ENCODE assay signal across 15 mouse cellular contexts in genomic region chr6:137440559-137441486, GRCm38 (mm10).
DNase-seq lines count a peak whose midpoint lies in the region; ATAC-seq lines count a peak whose summit lies in the region.
"Had no signal": no experiment of that assay in that cellular context is flagged by ENCODE, and none has a peak within 500 bp of the region (broad histone marks: within the 10 kb centered on the region; RNA-seq: fewer than 3 reads in every experiment).

No protein-coding gene starts in this region.

- H3K4me1 ChIP-seq in heart, embryonic 11.5 days (ENCODE audit: control insufficient read depth, insufficient read depth, low read length): no peaks in the 10 kb centered on the region
- H3K4me1 ChIP-seq in stomach, embryonic 16.5 days (ENCODE audit: control insufficient read depth, insufficient read depth, low read length): no peaks in the 10 kb centered on the region

- no peaks in the 10 kb centered on the region for H3K27me3 ChIP-seq in heart, embryonic 11.5 days (ENCODE audit: control insufficient read depth, insufficient read depth, low read length)
- H3K27me3 ChIP-seq in stomach, embryonic 16.5 days (ENCODE audit: control insufficient read depth, insufficient read depth, low read length): no peaks in the 10 kb centered on the region

- intact Hi-C loops in heart, postnatal 25 days (cut with DNase I): no loop called here
- intact Hi-C loops in left cerebral cortex, postnatal 14 days (cut with DNase I): no loop called here
- intact Hi-C loops in left cerebral cortex, postnatal 10 days (cut with DNase I): no loop called here

- H3K4me3 ChIP-seq in heart, embryonic 11.5 days (ENCODE audit: low read depth, low read length): no peak overlapping the region
- no peak overlapping the region for H3K4me3 ChIP-seq in stomach, embryonic 16.5 days (replicated peaks; ENCODE audit: low read length)
- H3K4me3 ChIP-seq: hindbrain, embryonic 10.5 days had no signal

- no peak overlapping the region for H3K4me2 ChIP-seq in heart, embryonic 11.5 days
- H3K4me2 ChIP-seq in stomach, embryonic 16.5 days (ENCODE audit: low read depth, low read length): no peak overlapping the region

- 60% methylated on average over 19 of the region's 19 CpGs for WGBS in heart, embryonic 11.5 days (ENCODE audit: insufficient replicate concordance)
- WGBS in stomach, embryonic 16.5 days: 52% methylated on average over 19 of the region's 19 CpGs

- no peaks in the 10 kb centered on the region for H3K36me3 ChIP-seq in heart, embryonic 11.5 days (ENCODE audit: control insufficient read depth, insufficient read depth, low read length)
- H3K36me3 ChIP-seq in stomach, embryonic 16.5 days (ENCODE audit: control insufficient read depth, insufficient read depth, low read length): no peaks in the 10 kb centered on the region

- no peak overlapping the region for H3K27ac ChIP-seq in heart, embryonic 11.5 days (ENCODE audit: low read depth, low read length)
- no peak overlapping the region for H3K27ac ChIP-seq in stomach, embryonic 16.5 days (ENCODE audit: low read length)
- H3K27ac ChIP-seq: hindbrain, embryonic 10.5 days had no signal

- no peak overlapping the region for H3K9ac ChIP-seq in heart, embryonic 11.5 days (ENCODE audit: low read depth, low read length)
- no peak overlapping the region for H3K9ac ChIP-seq in stomach, embryonic 16.5 days (ENCODE audit: low read length)

- no peak for DNase-seq in heart, postnatal 25 days (ENCODE audit: low spot score)
- peak; percentile 31 to 36 for DNase-seq in left cerebral cortex, postnatal 14 days (ENCODE audit: low spot score in 2 of 2)
- no peak for DNase-seq in left cerebral cortex, postnatal 10 days (ENCODE audit: extremely low spot score in 1 of 2, low spot score in 2 of 2)
- DNase-seq in brain, adult 2 months (ENCODE audit: low read depth, low spot score): peak; percentile 71
- DNase-seq in adrenal gland, postnatal 4 days (ENCODE audit: low spot score in 2 of 2): no peak
- DNase-seq: adrenal gland, postnatal 14 days; cerebellum, adult 8-10 months; kidney, postnatal 14 days; lung, postnatal 10 days; midbrain, embryonic 14.5 days; thymus, postnatal 36 days had no signal

- ATAC-seq in heart, embryonic 11.5 days (replicated peaks; ENCODE audit: insufficient number of reproducible peaks, low FRiP score, low TSS enrichment): 0 out of 2 replicates have a peak, but pooled peaks have one; percentile 39
- peak; percentile 59; the same call in 1 of the 2 replicates for ATAC-seq in stomach, embryonic 16.5 days (ENCODE audit: insufficient read depth, low FRiP score)
- ATAC-seq: activated CD4-positive, CD25-positive, alpha-beta regulatory T cell, adult 4 months had no signal

- no peaks in the 10 kb centered on the region for H3K9me3 ChIP-seq in heart, embryonic 11.5 days (replicated peaks; ENCODE audit: control insufficient read depth, low read length)
- no peaks in the 10 kb centered on the region for H3K9me3 ChIP-seq in stomach, embryonic 16.5 days (replicated peaks; ENCODE audit: control insufficient read depth, low read length)
- H3K9me3 ChIP-seq: hindbrain, embryonic 10.5 days had no signal

Comparison
In these comparisons a context has a peak if more than half of its experiments do, and no peak if none do; other contexts are left out.
1. DNase-seq: peak in left cerebral cortex, postnatal 14 days (2 of 2) and brain, adult 2 months (single experiment); none in heart, postnatal 25 days (single experiment), left cerebral cortex, postnatal 10 days (0 of 2) and adrenal gland, postnatal 4 days (0 of 2).